Mouse (Mus musculus) adrenal gland, adult 2 months (tissue): Measurements from ENCODE around the gene Ext2. TPM values are rescaled to one million over a fixed set of nuclear protein-coding genes. Genes with fewer than 3 reads are reported as not detected.

Experiments
- DNase-seq: peaks from one replicate; pipeline ENCODE4 v3.0.0; 2021
- polyA plus RNA-seq: library from polyadenylated mRNA; depleted of rRNA; stranded (reverse); fragments of >200 nt; gene quantifications from 2 replicates; pipeline ENCODE4 v1.2.3, GENCODE M21; 2012
- total RNA-seq, 2 experiments: library from RNA; stranded (reverse); gene quantifications; 2 replicates each; pipeline ENCODE4 v1.2.3; 2021

Gene Ext2
- total and polyA plus RNA-seq, 3 experiments, result 43.5 to 94.9 (median 94.2) TPM

DNA sequence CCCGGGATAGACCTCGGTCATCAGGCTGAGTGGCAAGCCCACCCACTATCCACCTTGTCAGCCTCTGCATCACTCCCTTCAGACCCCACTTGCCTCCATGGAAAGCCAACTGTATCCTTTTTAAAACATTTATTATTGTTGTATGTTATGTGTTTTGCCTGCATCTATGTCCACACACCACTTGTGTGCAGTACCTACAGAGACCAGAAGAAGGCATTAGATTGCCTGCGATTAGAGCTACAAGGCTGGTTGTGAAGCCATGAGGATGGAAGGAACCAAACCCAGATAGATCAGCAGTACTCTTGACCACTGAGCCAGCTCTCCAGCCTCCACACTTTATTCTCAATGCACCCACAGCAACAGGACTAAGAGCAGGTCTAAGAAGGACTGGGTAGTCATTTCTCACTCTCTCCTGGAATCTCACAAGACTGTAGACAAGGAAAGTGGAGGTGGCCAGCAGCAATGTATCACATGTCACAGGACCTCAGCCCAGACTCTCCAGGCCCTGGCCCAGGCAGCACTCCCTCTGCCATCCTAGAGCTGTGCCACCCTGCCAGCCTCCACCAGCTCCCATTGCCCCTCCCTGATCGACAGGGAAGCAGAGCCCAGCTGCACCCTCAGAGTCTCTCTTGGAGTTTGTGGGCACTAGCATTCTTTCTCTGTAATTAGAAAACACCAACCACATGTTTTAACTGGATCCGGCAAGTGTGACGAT lies 15.7 kb downstream of the Ext2 start:
- no peak for DNase-seq

DNA sequence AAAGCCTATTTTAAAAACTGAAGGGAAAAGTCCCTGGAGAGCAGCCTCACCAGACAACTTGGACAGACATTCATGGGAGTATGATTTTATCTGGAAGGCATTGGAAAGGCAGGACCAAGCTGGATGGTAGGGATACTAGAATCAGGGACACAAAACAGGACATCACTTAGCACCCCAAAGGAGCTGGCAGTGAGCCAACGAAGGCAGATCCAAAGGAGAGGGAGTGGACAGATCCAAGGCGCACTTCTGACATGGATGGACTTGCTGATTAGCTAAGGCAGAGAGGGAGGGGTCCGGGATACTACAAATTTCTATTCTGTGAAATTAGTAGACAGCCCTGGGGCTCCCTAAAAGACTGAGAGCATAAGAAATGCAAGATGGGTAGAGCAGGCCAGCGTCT lies 16.8 kb downstream of the Ext2 start:
- no peak for DNase-seq

DNA sequence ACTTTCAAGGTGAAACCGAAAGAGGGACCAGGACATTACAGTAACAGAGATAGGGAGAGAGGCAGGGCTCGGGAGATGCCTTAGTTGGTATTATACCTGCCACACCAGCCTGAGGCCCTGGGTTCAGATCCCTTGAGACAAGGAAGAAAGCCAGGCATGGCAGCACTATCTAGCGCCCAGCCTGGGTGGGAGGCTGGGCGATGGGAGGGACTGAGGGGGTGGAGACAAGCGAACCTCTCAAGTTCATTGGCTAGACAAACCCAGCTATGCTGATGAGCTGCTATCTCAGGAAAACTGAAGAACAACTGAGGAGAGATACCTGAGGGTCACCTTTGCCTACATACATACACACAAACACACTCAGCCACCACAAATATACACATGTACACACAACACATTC lies 17.3 kb downstream of the Ext2 start:
- no peak for DNase-seq

DNA sequence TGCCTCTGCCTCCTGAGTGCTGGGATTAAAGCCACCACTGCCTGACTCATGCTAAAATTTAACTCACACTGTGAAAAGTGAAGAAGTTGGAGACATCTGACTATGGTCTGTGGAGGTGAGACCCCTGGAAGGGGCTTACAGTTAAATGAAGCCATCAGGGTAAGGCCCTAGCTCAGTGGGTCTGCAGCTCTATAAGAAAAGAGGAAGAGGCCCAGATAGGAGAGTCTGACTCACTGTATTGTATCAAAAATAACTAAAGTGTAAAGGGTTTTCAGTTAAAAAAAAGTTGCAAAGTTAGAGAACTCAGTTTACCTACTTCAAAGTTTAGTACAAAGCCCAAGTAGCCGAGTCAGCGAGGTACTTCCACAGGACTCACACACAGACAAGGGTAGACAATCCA lies 19.4 kb downstream of the Ext2 start:
- DNase-seq, result no peak

DNA sequence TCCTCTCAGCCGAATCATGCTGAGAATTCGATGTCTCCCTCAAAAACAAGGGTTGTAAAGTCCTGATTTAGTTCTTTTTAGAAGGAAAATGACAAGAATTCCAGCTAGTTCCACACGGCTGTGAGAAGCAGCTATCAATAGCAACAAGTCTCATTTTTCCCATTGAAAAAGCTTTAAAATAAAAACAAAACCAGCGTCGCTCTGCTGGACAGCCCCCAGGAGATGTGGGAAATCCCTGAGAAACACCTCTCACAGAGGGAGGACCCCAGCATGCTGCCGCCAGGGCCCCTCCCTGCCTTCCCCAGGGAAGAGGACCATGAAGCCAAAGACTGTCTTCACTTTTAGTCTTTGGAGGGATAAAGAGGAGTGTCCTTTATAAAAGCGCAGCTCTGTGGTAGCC lies 21.3 kb downstream of the Ext2 start:
- no peak for DNase-seq

DNA sequence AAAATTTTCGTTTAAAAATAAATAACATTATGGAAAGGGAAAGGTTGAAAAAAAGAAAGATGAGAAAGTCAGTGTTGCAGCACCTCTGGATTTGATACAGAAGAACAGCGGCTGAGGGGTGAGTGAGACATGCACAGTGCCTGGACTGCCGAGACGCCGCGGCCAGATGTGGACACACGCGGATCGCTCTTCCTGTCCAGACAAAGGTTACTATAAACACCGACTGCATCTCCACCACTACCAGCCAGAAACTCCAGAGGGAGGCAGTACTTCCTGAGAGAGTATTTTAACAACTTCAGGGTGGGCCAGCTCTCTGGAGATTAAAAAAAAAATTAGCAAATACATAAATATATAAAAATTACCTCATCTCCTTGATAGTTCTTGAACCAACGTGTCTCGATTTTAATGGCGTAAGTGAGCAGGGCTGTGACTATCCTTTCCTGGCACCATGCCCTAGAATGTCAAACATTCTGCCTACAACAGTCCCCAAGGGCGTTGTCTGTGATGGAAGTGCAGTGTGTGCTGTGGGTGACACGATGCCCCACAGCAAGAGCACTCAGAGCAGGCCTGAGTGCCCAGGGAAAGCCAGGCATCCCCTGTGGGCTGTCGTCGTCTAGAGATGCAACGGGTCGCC lies 25.1 kb downstream of the Ext2 start:
- no peak for DNase-seq

DNA sequence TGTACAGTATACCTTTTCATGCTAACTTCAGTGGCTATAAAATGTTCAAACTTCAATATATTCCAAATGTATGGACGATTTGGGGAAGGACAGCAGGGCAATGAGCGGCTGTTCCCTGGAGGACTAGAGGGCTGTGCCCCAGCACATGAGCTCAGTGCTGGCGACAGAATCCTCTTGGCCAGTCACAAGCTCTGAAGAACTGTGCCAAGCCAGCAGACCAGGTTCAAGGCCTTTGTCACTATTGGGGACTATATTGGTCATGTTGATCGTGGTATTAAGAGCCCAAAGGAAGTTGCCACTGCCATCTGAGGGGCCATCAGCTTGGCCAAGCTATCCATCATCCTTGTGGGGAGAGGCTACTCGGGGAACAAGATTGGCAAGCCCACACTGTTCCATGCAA lies 28.0 kb downstream of the Ext2 start:
- DNase-seq, result peak; percentile 62

DNA sequence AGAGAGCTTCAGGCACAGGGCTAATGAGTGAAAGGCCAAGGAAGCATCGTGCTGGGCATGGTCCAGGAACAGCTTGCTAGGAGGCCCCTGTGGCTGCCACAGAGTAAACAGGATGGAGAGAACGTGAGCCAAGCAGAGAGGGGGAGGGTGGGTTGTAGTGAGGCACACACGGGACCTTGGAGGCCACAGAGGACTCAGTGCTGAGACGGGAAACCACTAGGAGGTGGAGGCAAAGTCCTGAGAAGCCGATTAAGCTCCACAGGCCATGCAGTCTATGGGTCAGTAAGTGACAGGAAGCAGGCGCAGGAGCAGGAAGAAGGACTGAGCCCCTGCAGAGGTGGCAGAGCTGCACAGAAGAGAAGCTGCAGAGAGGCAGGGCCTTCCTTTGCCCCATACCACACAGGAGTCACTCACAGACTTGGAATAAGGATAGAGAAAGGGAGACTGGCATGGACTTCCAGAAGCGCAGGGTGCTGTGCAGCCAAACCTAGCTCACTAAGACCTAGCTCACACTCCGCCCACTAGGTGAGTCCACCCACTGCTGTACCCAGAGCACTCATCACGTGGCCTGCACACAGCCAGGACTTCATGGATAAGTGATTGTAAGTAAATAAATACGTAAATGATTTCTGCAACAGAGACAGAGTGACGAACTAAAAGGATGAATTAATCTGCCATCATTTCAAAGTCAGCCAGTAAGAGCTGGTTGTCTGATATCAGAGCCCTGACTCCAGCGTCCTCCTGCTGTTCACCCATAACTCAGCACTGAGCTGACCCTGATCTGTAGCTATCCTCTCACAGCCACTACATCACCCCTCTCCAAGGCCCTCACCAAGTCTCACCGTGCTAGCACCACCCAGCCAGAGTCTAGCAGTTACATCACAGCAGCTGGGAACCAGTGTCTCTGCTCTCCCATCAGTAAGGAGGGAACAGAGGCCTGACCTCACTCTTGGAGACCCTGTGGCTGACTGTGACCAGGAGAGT lies 30.6 kb downstream of the Ext2 start:
- DNase-seq, result peak; percentile 68

DNA sequence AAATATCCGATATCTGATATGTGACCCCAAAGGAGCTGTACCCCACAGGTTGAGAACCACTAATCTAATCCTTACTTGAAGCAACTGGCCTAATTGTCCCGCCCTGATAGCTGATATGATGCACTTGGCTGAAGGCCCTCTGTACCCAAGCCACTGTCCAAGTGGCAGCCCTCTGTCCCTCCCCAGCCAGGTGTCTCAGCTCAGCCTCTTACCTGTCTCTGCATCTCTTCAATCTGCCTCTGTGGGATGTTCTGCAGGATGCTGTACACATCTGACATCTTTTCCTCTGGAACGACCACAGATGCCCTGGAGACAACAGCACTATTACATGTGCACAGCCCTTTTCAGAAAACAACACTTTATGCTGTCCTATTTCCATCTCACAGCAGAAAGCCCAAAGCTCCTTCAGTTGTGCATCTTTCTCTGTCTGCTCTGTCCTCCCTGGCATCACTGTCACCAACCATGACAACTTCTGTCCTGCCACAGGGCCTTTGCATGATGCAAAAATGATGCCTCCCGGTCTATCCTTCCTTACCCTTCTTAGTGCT lies 31.5 kb downstream of the Ext2 start:
- no peak for DNase-seq

DNA sequence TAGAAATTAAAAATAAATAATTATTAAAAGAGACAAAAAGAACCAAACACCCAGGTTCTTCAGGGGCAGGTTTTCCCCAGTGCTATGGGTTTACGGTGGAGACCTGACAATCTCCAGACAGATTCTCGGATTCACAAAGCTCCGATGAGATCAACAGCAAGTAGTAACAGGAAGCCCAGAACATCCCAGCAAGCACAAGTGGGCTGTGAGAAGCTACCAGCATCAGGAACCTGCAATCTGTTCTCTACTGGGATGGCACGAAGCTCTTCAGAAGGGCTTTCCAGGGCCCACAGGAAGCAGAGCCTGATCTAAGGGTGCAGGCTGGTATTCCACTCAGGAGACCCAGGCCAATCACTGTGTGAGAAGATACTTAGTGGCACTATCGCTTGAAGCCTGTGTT lies 33.8 kb downstream of the Ext2 start:
- DNase-seq, result no peak

DNA sequence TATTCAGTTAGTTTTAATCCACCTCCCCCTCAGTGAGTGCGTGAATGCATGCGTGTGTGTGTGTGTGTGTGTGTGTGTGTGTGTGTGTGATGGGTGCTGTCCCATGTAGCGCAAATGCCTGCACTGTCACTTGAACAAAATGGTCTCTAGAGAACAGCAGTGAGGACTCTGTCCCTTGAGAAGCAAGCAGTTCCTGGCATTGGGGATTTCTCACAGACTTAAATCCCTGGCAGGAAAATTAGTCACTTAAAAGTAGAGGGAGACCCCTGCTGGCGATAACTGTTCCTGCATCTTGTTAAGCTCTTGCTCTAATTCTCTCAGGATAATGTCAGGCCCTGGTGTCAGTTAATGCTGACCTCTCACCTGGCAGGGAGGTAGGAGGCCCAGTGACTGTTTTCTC lies 36.2 kb downstream of the Ext2 start:
- DNase-seq, result peak; percentile 68

DNA sequence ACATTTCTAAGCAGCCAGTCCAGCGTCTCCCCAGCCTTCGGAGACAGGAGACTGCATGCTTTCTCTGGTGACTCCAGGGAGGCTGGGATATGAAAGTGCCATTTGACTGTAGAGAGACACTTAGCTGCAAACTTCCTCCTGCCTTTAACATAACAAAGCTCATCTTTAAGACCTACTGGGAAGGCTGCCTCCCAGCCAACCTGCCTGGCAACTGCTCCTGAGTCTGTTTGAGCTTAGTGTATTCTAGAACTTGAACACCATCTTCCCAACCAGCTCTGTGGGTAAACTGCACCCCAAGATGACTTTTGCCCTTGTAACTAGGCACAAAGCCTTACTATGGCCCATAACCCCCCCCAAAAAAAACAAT lies 37.0 kb downstream of the Ext2 start:
- DNase-seq, result no peak

DNA sequence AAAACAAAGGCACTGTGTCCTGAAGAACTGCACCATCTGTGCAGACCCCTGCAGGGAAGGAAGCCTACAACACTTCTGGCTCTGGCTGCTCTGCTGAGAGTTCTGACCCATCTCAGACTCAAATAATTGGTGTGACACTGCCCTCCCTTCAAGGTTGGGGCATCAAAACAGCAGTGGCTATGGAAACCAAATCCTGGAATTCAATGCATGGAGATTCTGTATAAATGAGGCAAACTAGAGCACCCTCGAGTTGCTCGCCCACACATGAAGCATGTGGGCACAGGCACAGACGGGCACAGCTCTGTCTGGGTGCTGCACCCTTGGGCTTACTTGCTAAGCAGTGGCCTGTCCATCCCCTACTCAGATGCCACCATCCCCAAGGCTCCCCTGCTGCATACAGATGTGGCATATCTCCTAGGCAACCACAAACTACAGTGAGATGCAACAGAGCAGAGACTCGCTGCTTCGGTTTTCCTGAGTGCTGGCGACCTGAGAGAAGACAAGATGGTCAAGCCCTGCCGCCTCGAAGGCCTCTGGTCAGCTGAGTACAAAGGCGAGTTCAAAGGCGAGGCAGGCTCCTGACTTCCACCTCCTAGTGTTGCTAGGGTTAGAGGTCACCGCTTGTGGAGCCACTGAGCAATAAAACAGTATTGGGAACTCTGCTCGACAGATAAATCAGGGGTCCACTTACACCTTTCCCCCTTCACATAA lies 37.5 kb downstream of the Ext2 start:
- DNase-seq, result no peak

DNA sequence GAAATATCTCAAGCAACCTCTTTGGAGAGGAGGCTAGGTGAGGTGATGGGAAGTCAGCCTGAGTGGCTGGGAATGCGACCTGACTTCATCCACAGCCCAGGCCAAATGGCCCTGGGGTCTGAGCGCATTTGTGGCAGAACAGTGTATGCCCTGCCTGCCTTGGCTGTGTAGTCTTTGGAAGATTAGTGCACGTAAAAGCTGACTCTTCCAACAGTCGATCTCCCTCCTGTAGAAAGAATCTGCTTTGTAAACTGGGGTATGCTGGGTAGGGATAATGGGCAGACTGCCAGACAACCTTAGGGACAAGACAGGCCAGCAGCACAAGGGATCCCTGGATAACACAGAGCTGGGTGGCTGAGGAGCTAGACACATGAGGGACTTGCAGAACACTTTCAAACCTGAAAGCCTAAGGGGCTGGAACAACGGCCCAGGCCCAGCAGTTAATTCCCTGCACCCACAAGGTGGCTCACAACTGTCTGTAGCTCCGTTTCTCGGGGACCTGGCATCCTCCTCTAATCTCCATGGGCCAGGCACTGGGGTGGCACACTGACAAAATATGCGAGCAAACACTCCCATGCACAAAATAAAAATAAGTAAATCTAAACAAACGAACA lies 38.3 kb downstream of the Ext2 start:
- DNase-seq, result no peak

DNA sequence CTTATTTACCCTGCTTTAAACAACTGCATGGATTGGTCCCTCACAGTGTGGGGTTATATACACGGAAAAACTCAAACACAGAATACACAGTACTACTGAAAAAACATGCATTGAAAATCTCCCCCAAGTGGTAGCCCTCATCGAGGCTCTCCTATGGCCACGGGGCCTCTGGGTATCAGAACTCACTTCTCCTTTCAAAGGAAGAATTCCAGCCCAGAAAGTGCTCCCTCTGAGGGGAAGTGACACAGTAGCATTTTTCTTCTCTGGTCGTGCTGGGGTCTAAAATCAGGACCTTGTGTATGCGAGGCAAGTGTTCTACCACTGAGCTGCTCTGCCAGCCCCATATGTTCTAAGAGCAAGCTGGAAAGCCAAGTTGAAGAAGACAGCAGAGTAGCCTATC lies 39.7 kb downstream of the Ext2 start:
- DNase-seq, result no peak

DNA sequence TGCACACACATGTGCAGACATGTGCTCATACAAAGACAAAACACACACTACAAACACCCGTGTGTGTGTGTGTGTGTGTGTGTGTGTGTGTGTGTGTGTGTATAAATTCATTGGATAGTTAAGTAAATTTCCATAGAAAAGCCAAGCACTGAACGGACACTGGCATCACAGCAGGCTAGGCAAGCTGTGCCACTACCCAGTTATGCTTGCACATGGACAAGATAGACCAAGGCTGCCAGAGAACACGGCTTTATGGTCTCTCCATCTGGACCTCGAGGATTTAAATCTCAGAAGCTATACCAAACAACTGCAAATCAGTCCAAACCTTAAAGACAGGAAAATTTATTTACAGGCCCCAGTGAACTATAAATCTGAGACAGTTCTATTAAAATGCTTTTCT lies 40.2 kb downstream of the Ext2 start:
- DNase-seq, result no peak

DNA sequence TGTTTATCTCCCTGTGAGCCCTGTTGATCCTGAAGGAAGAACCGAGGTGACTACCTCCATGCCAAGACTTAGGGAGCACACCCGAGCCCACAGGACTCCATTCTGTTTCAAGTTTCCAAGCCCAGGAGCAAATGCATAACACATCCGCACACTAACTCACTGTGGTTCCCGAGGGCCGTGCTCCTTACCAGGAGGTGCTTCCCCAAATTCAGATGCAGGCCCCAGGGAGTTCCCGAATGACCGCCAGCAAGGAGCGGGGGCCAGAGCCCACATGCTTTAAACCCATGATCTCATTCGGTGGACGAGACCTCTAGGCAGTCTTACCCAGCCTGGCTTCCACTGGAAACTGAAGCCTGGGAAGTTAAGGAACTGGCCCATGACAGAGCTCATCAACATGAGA lies 41.8 kb downstream of the Ext2 start:
- DNase-seq, result no peak

DNA sequence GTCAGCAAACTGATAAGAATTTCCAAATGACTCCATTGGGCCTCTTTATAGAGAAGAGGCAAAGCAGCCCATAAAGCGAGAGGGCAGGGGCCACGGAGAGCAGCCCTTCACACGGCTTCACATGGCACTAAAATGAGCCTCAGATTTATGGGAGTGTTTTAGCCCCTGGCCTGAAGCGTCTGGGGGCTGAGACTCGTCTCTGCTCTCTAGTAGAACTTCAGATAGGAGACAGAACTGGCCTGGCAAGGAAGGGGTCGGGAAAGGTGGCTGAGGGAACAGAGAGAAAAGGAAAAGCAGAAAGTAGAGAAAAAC lies 42.5 kb downstream of the Ext2 start:
- DNase-seq, result no peak

DNA sequence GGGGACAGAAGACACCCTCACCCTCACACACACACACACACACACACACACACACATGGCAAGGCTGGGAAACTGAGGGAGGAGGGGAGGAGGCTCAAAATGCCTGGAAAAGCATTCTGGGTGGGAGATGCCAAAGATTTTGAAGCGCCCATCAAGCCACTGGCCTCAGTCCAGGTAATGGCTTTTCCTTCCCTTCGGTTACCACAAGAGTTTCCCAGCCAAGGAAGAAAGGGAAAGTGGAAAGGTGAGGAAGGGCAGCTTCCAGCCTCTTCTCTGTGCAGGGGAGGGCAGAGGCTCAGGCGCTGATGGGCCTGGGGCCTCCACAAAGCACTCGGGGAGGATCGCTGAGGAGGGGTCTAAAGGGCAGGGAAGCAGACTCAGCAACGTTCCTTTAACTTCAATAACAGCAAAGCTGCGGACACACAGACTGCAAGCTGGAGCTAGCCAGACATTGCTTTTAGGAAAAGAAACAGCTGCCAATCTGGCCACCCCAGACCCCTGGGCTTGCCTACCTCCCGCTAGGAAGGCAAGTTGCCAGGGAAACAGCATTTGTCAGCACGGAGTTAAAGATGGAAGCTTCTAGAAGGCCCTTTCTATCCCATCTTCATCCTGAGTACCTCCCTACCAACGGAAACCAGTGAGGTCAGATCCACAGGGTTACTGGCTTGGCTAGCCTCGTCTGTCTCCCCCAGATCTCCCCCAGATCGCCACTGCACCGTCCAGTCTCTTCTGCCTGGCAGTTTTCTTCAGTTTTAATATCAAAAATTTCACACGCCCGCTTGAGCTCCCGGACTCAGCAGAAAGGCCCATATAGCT lies 43.1 kb downstream of the Ext2 start:
- DNase-seq, result no peak

DNA sequence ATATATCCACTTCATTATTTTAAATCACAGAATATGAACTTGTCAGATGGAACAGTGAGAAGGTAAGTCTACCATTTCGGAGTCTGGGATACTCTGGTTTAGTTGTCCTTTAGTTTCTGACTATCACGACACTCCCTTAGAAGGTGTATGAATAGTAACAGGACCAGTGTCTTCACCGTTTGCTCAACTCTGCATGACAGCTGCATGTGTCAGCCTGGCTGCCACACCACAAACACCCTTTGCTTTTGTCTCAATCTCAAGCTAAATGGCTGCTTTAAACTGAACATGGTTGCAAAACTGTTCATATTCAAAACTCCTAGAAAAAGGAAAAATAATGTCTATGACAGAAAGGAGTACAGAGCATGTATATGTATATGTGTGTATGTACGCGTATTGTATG lies 43.8 kb downstream of the Ext2 start:
- peak; percentile 38 for DNase-seq

DNA sequence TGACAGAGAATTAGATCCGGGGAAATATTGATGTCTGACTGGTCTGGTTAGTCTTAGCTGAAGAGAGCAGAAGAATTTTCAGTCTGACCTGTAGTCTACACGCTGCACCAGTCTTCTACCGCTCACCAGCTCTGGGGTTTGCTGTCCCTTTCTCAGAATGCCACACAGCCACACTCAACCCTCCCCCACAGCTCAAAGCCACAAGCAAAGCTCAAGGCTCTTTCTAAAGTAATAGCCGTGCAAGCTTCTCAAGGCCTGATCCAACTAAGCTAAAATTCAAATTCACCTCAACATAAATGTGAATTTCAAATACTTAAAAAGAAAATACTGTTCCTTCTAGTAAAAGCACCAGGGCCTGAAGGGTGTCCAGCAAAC lies 45.3 kb downstream of the Ext2 start:
- peak; percentile 69 for DNase-seq
